Mouse (Mus musculus): Measurements from ENCODE around the gene Megf9. TPM values are rescaled to one million over a fixed set of nuclear protein-coding genes. Genes with fewer than 3 reads are reported as not detected.

The Megf9 gene
- polyA plus RNA-seq, 1 experiment from 2014 or later, result 32.0 TPM

- no peak for ATAC-seq
- Histone ChIP-seq H3K27ac (ENCODE audit: low read length) (no peak overlapping the region), H3K4me1 (replicated peaks; ENCODE audit: control insufficient read depth, insufficient read depth, low read length) (peaks cover 43% of the 10 kb centered on the region)
These were observed 1.6 kb downstream of the Megf9 start for GRCm38 (mm10) chr4:70533056-70533805.

GRCm38 (mm10) chr4:70531021-70531420 lies 3.8 kb downstream of the Megf9 start:
- no peak for ATAC-seq
- Histone ChIP-seq H3K4me1 (replicated peaks; ENCODE audit: control insufficient read depth, insufficient read depth, low read length) (peaks cover 37% of the 10 kb centered on the region), H3K9me3 (ENCODE audit: control insufficient read depth, low read length) (no peaks in the 10 kb centered on the region), H3K9ac (replicated peaks; ENCODE audit: low read depth, low read length) (no peak overlapping the region), H3K4me3 (replicated peaks; ENCODE audit: low read length) (peak overlapping the region; percentile 12), H3K4me2 (ENCODE audit: low read length) (peak overlapping the region; percentile 50), H3K27me3 (replicated peaks; ENCODE audit: control insufficient read depth, insufficient read depth, low read length) (no peaks in the 10 kb centered on the region), H3K36me3 (ENCODE audit: control insufficient read depth, insufficient read depth) (no peaks in the 10 kb centered on the region), H3K27ac (ENCODE audit: low read length) (no peak overlapping the region)
- WGBS, result 65% methylated on average over 1 of the region's 1 CpGs

More at GRCm38 (mm10) chr4:70533056-70533805, 1.6 kb downstream of the Megf9 start:
- WGBS, result 14% methylated on average over 3 of the region's 3 CpGs
- Histone ChIP-seq H3K4me2 (ENCODE audit: low read length) (peak overlapping the region; percentile 74), H3K27me3 (replicated peaks; ENCODE audit: control insufficient read depth, insufficient read depth, low read length) (no peaks in the 10 kb centered on the region), H3K9ac (replicated peaks; ENCODE audit: low read depth, low read length) (peak overlapping the region; percentile 95), H3K9me3 (ENCODE audit: control insufficient read depth, low read length) (no peaks in the 10 kb centered on the region), H3K4me3 (replicated peaks; ENCODE audit: low read length) (peak overlapping the region; percentile 70), H3K36me3 (ENCODE audit: control insufficient read depth, insufficient read depth) (no peaks in the 10 kb centered on the region)

GRCm38 (mm10) chr4:70528622-70529021 lies 6.2 kb downstream of the Megf9 start:
- peaks cover 31% of the 10 kb centered on the region for H3K4me1 ChIP-seq (replicated peaks; ENCODE audit: control insufficient read depth, insufficient read depth, low read length)

GRCm38 (mm10) chr4:70523346-70523745 lies 11.4 kb downstream of the Megf9 start:
- Histone ChIP-seq H3K4me3 (replicated peaks; ENCODE audit: low read length) (no peak overlapping the region), H3K27me3 (replicated peaks; ENCODE audit: control insufficient read depth, insufficient read depth, low read length) (no peaks in the 10 kb centered on the region), H3K4me2 (ENCODE audit: low read length) (no peak overlapping the region), H3K9me3 (ENCODE audit: control insufficient read depth, low read length) (no peaks in the 10 kb centered on the region), H3K4me1 (replicated peaks; ENCODE audit: control insufficient read depth, insufficient read depth, low read length) (peaks cover 7% of the 10 kb centered on the region), H3K9ac (replicated peaks; ENCODE audit: low read depth, low read length) (no peak overlapping the region), H3K36me3 (ENCODE audit: control insufficient read depth, insufficient read depth) (no peaks in the 10 kb centered on the region), H3K27ac (ENCODE audit: low read length) (no peak overlapping the region)
- ATAC-seq, result no peak
- 84% methylated on average over 2 of the region's 2 CpGs for WGBS

More at GRCm38 (mm10) chr4:70528622-70529021, 6.2 kb downstream of the Megf9 start:
- Histone ChIP-seq H3K4me3 (replicated peaks; ENCODE audit: low read length) (no peak overlapping the region), H3K4me2 (ENCODE audit: low read length) (no peak overlapping the region), H3K9ac (replicated peaks; ENCODE audit: low read depth, low read length) (no peak overlapping the region), H3K27ac (ENCODE audit: low read length) (no peak overlapping the region), H3K36me3 (ENCODE audit: control insufficient read depth, insufficient read depth) (no peaks in the 10 kb centered on the region), H3K9me3 (ENCODE audit: control insufficient read depth, low read length) (no peaks in the 10 kb centered on the region), H3K27me3 (replicated peaks; ENCODE audit: control insufficient read depth, insufficient read depth, low read length) (no peaks in the 10 kb centered on the region)
- no peak for ATAC-seq
- 89% methylated on average over 3 of the region's 3 CpGs for WGBS

- 72% methylated on average over 1 of the region's 1 CpGs for WGBS
- Histone ChIP-seq H3K9me3 (ENCODE audit: control insufficient read depth, low read length) (no peaks in the 10 kb centered on the region), H3K27ac (ENCODE audit: low read length) (no peak overlapping the region), H3K4me3 (replicated peaks; ENCODE audit: low read length) (no peak overlapping the region), H3K4me2 (ENCODE audit: low read length) (no peak overlapping the region), H3K4me1 (replicated peaks; ENCODE audit: control insufficient read depth, insufficient read depth, low read length) (peaks cover 13% of the 10 kb centered on the region), H3K36me3 (ENCODE audit: control insufficient read depth, insufficient read depth) (no peaks in the 10 kb centered on the region), H3K27me3 (replicated peaks; ENCODE audit: control insufficient read depth, insufficient read depth, low read length) (no peaks in the 10 kb centered on the region), H3K9ac (replicated peaks; ENCODE audit: low read depth, low read length) (no peak overlapping the region)
- ATAC-seq, result peak; percentile 86
These were observed 13.1 kb downstream of the Megf9 start for GRCm38 (mm10) chr4:70521506-70522292.

GRCm38 (mm10) chr4:70517646-70518045 lies 17.1 kb downstream of the Megf9 start:
- H3K9me3 ChIP-seq (ENCODE audit: control insufficient read depth, low read length), result no peaks in the 10 kb centered on the region
- no peak overlapping the region for H3K9ac ChIP-seq (replicated peaks; ENCODE audit: low read depth, low read length)
- no peak overlapping the region for H3K4me3 ChIP-seq (replicated peaks; ENCODE audit: low read length)
- peaks cover 13% of the 10 kb centered on the region for H3K4me1 ChIP-seq (replicated peaks; ENCODE audit: control insufficient read depth, insufficient read depth, low read length)
- H3K36me3 ChIP-seq (ENCODE audit: control insufficient read depth, insufficient read depth), result no peaks in the 10 kb centered on the region
- no peaks in the 10 kb centered on the region for H3K27me3 ChIP-seq (replicated peaks; ENCODE audit: control insufficient read depth, insufficient read depth, low read length)
- WGBS, result 79% methylated on average over 1 of the region's 1 CpGs
- no peak overlapping the region for H3K4me2 ChIP-seq (ENCODE audit: low read length)
- no peak for ATAC-seq
- no peak overlapping the region for H3K27ac ChIP-seq (ENCODE audit: low read length)

- Histone ChIP-seq H3K27ac (ENCODE audit: low read length) (no peak overlapping the region), H3K4me1 (replicated peaks; ENCODE audit: control insufficient read depth, insufficient read depth, low read length) (peaks cover 12% of the 10 kb centered on the region), H3K4me3 (replicated peaks; ENCODE audit: low read length) (no peak overlapping the region), H3K4me2 (ENCODE audit: low read length) (no peak overlapping the region), H3K36me3 (ENCODE audit: control insufficient read depth, insufficient read depth) (no peaks in the 10 kb centered on the region), H3K9me3 (ENCODE audit: control insufficient read depth, low read length) (no peaks in the 10 kb centered on the region), H3K9ac (replicated peaks; ENCODE audit: low read depth, low read length) (no peak overlapping the region), H3K27me3 (replicated peaks; ENCODE audit: control insufficient read depth, insufficient read depth, low read length) (no peaks in the 10 kb centered on the region)
- ATAC-seq, result no peak
- 94% methylated on average over 6 of the region's 6 CpGs for WGBS
These were observed 18.5 kb downstream of the Megf9 start for GRCm38 (mm10) chr4:70516289-70516688.

- no peaks in the 10 kb centered on the region for H3K9me3 ChIP-seq (ENCODE audit: control insufficient read depth, low read length)
- ATAC-seq, result no peak
- H3K27me3 ChIP-seq (replicated peaks; ENCODE audit: control insufficient read depth, insufficient read depth, low read length), result no peaks in the 10 kb centered on the region
- no peak overlapping the region for H3K4me2 ChIP-seq (ENCODE audit: low read length)
- peaks cover 5% of the 10 kb centered on the region for H3K4me1 ChIP-seq (replicated peaks; ENCODE audit: control insufficient read depth, insufficient read depth, low read length)
- H3K27ac ChIP-seq (ENCODE audit: low read length), result no peak overlapping the region
- H3K9ac ChIP-seq (replicated peaks; ENCODE audit: low read depth, low read length), result no peak overlapping the region
- no peak overlapping the region for H3K4me3 ChIP-seq (replicated peaks; ENCODE audit: low read length)
- H3K36me3 ChIP-seq (ENCODE audit: control insufficient read depth, insufficient read depth), result no peaks in the 10 kb centered on the region
These were observed 19.3 kb downstream of the Megf9 start for GRCm38 (mm10) chr4:70515514-70515913.

- no peak overlapping the region for H3K4me3 ChIP-seq (replicated peaks; ENCODE audit: low read length)
- H3K27me3 ChIP-seq (replicated peaks; ENCODE audit: control insufficient read depth, insufficient read depth, low read length), result no peaks in the 10 kb centered on the region
- no peaks in the 10 kb centered on the region for H3K9me3 ChIP-seq (ENCODE audit: control insufficient read depth, low read length)
- WGBS, result 35% methylated on average over 2 of the region's 2 CpGs
- no peak for ATAC-seq
- no peak overlapping the region for H3K27ac ChIP-seq (ENCODE audit: low read length)
- no peak overlapping the region for H3K9ac ChIP-seq (replicated peaks; ENCODE audit: low read depth, low read length)
- no peak overlapping the region for H3K4me2 ChIP-seq (ENCODE audit: low read length)
- H3K4me1 ChIP-seq (replicated peaks; ENCODE audit: control insufficient read depth, insufficient read depth, low read length), result 0 out of 2 replicates have a peak, but pooled peaks cover 2% of the 10 kb centered on the region
- H3K36me3 ChIP-seq (ENCODE audit: control insufficient read depth, insufficient read depth), result no peaks in the 10 kb centered on the region
These were observed 24.8 kb downstream of the Megf9 start for GRCm38 (mm10) chr4:70509987-70510386.
